Mouse (Mus musculus) heart, postnatal 4 days (tissue): Measurements from ENCODE around the gene Leo1. TPM values are rescaled to one million over a fixed set of nuclear protein-coding genes. Genes with fewer than 3 reads are reported as not detected.
A peak's percentile ranks its signal among the peaks of the same experiment; 100 is the strongest.

Experiments used
- DNase-seq: peaks from one replicate; pipeline ENCODE4 v3.0.0; 2021
- total RNA-seq, 2 experiments: library from RNA; stranded (reverse); gene quantifications; 2 replicates each; pipeline ENCODE4 v1.2.3; 2021

Leo1 gene
- total RNA-seq = 10 to 100 TPM; 23.1 to 25.4 TPM

DNA sequence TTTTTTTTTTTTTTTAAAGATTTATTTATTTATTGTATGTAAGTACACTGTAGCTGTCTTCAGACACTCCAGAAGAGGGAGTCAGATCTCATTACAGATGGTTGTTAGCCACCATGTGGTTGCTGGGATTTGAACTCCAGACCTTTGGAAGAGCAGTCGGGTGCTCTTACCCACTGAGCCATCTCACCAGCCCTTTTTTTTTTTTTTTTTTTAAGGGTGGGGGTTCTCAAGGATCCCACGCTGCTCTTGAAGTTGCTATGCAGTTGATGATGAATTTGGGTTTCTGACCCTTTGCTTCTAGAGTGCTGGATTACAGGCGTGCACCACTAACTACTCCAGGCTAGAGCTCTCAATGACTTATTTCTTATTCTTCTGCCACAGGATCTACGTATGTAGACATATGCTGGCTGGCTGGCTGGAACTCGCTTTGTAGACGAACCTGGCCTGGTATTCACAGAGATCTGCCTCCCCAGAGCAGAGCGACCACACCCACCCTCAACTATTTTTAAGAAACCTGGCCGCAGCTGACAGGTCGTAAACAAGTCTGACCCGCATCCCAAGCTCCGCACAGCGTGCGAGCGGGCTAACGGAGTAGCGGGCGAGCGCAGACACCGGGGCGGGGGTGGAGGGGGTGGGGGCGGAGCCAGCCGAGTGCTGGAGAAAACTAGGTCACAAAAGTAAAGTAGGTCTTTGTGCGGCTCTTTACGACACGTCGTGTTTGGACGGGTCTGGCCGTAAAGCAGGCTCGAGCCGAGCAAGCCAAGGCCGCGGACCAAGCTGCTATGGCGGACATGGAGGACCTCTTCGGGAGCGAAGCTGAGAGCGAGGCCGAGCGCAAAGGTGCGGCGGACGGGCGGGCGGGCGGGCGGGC lies at the start of gene Leo1:
Gene Leo1 (plus strand): TSS at position 729 of the 871 bp plus-strand sequence.
- DNase-seq = peak; percentile 87

DNA sequence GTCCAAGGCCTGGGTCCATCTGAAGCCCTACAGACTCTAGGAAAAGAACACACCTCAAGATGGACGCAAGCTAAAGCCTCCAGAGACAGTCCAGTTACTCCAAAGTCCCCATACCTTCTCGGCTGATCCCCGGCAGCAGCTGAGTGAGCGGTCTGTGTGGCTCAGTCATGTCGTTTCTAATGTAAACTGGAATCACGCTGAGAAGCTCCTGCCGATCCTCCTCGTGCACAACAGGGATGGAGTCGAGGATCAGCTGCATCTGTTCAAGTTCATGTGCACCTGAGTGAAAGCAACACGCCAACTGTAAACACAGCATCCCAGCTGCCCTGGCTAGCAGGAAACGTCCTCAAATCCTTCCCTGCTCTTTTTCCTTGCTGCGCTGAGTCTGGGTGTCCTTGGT lies 48.1 kb upstream of the Leo1 start:
- no peak for DNase-seq

DNA sequence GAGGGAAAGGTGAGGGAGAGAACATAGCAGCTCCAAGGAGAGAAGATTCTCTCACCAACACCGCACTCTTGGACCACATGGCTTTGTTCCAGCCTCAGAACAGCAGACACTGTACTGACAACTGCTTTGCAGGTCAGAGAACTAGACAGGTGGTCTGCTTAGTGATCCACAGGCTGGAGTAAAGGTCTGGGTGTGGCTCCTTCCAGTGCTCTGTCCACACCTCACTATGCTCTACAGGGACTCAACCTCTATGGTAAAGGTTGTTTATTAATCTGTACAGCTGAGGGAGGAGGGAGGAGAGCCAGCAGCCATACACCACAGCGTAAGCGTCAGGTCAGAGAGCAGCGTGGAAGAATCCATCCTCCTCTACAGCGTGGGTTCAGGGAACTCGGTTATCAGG lies 45.4 kb upstream of the Leo1 start:
- DNase-seq = no peak

DNA sequence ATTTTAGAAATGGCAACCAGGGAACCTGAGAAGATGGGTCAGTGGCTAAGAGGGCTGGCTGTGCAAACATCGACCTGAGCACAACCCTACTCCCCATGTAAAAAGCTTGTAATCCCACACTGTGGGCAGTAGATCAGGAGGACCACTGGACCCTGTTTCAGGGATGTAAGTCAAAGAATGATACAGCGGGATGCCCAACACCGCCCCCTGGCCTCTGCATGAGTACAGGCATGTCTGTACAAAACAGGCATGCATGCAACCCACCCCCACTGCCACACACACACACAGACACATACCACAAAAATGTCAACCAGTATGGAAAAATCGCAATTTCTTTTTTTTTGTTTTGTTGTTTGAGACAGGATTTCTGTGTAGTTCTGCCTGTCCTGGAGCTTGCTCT lies 42.3 kb upstream of the Leo1 start:
- DNase-seq = no peak

DNA sequence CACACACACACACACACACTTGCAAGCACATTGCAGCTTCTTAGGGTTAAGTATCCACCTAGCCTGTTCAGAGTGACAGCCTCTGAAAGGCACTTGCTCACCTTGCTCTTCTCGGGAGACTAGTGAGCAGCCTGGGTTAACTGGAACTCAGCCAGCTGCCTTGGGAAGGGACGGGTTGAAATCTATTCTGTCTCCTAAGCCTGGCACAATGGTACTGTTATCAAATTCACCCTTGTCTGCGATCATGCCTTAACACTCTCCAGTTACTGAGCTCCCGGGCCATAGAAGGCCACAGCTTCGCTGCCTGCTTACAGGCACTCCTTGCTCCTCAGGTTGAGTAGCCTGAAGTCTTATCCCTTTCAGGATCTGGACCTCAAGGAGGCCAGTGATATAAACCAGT lies 40.7 kb upstream of the Leo1 start:
- peak; percentile 54 for DNase-seq

DNA sequence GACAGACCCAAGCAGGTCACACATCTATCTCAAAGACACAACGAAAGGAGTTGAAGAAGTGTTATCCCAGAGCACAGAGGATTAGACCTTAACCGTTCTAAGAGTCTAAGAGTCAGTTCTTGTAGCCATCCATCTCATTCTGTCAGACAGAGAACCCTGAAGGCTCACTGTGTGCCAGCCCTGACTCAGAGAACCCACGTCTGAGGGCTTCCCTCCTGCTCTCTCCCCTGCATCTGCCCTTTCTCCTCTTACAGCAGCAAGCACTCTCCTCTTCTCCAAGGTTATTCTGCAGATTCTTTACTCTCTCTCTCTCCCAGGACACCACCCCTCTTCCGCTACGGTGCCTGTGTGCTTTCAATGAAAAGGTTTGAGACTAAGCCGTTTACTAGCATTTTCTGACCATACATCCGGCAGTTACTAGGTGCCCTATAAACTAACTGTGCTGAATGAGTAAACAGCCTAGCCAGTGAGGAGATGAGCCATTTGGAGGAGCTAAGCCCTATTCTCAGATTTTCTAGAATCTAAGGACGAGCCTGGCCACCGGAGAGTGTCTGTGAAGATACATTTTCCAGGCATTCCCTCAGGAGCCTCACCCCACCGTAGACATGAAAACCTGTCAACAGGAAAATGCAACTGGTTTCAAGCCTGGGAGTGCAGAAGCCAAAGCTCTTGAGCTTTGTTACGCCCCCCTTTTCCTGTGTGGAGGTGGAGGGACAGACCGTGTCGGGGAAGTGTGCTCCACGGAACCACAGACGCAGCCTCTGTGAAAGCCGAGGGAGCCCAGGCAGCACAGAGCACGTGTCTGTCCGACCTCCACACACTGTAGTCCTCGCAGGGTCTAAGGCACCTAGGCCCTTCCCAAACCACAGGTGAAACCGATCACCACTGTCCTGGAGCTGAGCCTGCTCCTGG lies 39.5 kb upstream of the Leo1 start:
- DNase-seq = no peak

DNA sequence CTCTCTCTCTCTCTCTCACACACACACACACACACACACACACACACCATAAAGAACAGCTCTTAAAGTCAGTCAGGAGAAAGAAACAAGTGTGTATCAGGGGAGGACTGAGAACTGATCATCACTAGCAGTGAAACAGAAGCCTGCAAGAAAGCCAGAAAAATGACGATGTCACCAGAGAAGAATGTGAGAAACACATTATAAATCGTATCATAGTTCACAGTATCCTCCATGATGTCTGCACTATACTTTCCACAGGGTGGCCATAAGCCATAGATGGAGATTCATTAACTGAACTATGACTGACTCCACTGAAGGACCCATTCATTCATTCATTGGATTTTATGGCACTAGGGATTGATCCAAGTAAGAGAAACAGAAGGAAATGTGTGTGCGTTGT lies 37.8 kb upstream of the Leo1 start:
- DNase-seq = no peak

DNA sequence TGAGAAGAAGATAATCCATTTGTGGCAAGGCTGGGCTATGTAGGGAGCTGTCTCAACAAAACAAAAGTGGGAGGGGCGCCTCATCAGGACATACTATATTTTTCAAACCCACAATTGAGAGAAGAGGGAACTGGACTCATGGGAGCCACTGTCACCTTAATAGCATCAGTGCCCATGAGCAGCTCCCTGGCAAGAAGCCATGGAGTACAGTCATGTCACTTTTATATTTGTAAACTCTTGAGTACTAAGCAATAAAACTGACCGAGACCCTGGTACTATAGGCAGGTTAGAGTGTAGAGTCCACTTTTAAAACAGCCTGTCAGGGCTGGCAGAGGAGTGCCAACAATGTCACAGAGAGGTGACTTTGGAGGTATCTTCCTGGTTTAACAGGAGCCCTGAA lies 35.2 kb upstream of the Leo1 start:
- DNase-seq = no peak

DNA sequence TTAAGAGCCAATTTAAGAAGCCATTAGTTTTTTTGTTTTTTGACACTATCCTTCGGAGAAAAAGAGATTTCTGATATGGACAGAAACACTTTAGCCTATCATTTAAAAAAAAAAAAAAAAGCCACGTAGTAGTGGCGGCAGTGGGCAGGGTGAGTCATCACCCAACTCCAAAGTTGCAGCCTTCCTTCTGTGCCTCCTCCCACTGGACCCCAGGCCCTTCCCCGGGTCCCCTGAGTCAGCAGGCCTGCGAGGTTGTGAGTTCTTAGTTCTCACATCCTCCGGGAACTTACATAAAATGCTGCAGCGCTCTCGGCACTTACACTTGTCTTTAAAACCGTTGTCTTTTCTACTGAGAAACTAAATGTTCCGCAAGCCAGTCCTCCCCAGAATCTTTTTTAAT lies 33.5 kb upstream of the Leo1 start:
- DNase-seq = peak; percentile 41

DNA sequence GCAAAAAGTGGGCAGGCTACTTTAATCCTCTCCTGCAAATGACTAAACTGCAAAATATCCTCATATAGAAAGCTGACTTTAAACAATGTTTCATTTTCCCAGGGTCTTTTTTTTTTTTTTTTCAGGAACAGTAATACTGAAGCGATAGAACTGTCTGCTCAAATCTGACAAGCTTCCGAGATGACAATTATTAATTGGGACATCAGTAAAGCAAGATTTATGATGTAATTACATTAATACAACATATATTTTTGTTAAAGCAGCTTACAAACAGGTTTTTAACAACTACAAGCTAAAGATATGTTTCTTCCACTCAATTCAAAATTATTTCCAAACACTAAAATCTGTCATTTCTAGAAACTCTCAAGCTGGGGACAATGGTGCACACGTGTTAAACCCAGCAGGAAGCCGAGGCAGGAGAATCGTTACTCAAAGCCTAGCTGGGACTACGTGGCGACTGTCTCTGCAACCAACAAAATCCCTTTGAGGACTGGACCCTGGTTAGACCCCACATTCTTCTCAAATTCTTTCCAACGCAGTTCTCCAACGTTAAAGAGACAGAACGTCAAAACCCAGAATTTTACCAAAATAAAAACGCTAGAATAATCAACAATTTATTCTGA lies 33.0 kb upstream of the Leo1 start:
- DNase-seq = no peak

DNA sequence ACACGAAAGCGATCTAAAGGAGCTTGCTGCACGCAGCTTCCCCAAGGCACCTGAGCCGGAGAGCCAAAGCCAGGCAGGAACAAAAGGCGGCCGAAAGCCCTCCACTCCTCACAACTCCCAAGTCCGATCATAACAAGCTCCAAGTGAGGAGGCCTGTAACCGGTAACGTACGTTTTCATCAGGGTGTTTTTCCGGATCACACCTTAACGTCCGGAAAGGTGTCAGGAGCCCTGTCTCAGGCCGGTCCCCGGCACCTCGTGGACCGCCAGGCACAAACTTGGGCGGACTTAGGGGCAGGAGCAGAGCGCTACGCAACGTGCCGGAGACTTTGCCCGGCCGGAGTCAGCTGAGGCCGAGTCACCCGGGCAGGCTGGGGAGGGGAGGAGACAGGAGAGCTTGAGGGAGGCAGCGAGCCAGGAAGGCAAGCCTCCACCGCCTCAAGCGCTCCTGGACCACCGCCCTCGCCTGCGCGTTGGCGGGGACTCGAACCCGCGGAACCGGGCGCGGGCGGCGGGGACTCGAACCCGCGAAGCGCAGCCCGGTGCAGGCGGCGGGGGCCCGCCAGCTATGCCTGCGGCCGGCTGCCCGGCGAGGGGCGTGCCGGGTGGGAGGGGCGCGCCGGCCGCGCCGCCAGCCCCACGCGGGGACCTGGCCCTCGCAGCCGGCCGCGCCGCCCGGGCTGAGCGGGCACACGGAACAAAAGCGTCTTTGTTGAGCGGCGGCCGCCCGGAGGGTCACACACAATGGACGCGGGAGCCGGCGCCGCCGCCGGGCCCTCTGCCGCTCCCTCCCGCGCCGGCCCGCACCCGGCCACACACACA lies 32.1 kb upstream of the Leo1 start:
- peak; percentile 84 for DNase-seq

DNA sequence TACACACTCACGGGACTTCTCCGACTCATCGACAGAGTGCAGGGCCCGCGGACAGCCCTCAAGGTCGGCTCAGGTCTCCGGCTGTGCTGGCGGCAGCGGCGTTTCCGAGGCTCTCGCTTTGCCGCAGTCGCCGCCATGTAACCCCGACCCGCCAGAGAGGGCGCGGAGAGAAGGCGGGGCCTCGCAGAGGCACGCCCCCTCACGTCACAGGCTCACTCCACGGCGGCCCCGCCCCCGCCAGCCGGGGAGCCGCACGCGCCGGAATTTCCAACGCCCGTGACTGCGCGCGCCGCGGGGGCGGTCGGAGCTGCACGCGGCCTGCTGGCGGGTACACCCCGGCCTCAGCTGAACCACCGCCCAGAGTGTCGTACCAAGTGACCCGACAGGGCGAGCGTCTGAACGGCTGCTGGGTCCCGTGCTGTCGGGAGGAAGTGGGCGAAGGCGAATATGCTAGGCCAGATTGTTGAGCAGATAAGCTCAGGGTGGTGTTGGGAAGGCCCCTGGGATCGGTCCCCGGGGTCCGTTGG lies 31.4 kb upstream of the Leo1 start, which contains the start of gene Mapk6:
Gene Mapk6 (minus strand): TSS at position 154 of the 527 bp plus-strand sequence.
- DNase-seq = peak; percentile 99

DNA sequence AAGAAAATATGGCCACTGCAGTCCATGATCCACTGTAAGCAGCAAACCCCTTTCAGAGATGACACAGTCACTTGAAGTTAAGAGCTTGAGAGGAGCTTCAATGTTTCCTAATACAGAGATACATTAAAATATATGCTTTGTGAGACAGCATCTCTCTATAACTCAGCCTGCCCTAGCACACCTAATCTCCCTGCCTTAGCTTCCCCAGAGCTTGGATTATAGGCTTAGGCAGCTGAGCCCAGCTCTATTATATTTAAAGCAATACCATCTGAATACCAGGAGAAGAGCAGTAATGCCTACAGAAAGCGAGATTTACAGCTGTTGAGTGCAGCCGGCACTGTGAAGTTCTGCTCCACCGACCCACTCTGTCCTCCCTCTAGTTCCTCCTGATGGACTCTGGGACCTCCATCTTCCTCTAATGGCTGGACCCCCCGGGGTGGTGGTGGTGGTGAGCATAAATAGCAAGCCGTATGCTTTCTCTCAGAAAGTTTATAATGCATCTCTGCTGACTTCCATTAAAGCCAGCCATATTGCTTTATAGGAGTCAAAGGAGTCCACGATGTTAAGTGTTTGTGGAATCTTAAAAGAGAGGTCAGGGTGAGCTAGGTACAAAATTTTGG lies 30.3 kb upstream of the Leo1 start:
- DNase-seq = no peak

DNA sequence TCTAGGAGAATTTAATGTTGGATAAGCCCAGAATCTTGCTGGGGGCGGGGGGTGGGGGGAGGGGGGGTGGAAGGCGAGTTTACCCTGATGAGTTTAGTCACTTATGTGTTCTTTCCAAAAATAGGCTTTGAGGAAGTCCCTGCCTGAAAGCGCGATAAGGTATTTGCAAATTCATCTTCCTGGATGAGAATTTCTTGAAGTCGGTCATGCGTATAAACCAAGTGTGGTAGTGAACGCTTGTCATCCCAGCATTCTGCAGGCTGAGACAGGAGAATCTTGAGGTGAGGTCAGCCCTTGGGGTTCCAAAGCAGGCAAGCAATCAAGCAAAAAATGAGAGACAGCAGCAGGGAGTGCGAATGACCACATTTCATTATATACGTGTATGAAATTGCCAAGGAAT lies 29.7 kb upstream of the Leo1 start:
- DNase-seq = no peak

DNA sequence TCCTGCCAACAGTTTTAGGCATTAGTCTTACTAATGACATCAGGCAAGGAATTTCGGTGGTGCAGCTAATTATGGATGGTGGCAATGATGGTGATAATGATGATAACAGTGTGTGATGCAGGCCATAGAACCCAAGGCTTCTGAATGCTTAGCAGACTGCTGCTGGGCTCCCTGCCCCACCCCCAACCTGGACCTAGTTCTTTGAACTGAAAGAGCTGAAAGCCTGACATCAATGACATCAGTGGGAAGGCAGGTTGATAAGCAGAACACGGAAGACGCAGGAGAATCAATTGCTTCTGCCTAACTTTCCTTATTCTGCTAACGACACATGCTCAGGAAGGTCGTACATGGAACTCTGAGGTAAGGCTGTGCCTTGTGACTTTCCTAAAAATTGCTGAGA lies 28.1 kb upstream of the Leo1 start:
- no peak for DNase-seq

DNA sequence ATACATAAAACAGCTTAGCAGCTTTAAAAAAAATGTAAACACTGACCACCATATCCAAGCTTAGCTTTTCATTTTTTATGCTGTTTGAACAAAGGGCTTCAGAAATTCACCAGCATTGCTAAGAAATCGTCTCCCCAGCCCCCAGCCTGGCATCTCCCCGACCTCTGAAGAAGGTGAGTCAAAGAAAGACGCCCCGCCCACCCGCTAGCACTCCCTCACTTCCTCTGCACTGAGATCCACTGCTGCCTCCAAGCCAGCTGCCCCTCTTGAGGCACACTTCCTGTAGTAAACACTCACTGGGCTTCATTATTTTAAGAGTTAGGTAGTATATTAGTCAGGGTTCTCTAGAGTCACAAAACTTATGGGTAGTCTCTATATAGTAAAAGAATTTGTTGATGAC lies 27.1 kb upstream of the Leo1 start:
- no peak for DNase-seq

DNA sequence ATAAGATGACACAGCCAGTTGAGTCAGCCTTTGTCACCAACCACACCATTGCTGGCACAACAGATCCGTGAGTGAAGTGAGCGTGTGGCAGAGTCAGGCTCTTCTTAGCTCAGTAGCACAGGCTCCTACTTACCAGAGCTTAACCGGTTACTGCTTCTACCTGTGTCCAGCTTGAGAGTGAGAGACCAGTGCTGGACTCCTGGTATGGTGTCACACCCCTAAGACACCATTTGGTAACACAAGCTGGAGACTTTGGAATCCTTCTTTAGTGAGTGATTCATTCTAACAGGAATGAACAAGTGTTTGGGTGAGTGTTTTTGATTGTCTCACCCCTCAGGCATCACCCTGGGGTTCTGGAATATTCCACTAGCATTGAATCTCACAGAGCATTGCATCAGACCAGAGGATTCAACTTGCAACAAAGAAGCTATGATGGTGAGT lies 19.1 kb upstream of the Leo1 start:
- DNase-seq = no peak

DNA sequence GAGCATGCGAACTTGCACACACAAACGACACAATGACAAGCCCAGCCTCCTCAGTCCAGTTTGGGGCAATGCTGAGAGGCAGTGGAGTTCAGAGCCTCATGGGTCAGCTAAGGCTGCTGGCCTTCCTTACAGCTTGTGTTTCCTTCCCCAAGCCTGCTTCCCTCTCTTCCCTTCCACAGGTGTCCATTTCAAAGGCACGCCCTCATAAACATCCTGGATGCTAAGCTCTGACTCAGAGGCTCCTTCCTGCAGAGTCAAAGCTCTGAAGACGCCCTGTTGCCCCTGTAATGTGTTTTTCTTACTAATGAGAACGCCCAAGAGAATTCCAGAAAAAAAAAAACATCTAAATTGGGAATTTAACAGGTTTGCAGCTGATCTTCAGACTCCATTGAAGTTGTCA lies 17.6 kb upstream of the Leo1 start:
- no peak for DNase-seq

DNA sequence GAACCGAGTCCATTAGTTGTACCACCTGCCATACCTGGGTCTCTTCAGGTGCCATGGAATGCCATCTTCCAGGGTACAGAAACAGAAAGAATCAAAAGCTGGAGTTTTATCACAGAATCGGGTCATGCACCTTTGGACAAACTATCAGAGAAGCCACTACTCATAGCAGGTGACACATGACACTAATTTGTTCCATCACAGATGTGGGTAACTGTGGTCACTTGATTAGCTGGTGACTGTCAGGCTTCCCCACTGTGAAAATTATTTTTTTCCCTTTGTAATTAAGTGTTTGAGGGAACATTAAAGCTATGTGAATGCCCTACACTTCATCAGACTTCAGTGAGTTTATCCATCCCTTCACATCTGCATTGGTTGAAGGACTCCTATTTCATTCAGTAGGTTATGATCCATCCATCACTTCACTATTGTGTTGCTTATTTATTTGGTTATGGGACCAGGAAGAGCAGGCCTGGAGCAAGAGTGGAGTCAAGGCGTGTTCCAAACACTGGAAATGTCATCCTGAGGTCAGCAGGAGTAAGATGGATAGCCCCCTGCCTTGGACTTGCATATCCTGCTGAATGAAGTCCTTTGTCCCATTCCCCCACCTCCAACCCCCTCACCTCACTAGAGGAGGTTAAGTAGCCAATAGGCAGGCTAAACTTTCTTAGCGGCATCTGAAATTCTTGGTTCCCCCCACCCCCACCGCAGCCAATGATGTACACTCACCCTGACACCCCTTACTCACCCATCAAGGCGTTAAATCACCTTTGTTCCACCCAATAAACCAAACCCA lies 16.8 kb upstream of the Leo1 start:
- no peak for DNase-seq

DNA sequence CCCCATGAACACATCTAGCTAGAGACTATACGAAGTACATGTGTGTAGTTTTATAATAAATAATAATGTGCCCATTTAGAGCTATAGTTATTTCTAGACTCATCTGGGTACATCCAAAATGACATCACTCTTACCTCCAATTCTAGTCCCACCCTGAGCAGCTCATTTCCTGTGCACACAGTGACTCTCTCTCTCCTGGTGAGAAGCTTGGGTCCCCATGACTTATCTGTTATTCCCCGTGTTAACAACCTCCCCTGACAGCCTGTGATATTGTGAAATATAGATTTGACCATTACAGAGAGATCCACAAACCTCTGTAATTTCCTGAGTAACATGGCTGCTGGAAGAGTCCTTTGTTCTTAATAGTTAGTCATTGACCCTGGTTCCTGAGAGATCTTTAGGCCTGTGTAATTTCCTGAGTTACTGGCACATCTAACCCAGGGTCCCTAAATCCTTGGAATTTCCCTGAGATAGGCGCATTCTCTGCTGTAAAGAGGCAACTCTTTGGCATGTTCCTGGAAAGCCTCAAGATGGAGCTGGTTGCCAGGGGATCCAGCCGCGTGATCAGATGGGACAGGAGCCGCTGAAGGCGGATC lies 15.4 kb upstream of the Leo1 start:
- DNase-seq = no peak
